Mouse (Mus musculus): ENCODE results near the gene Zfr.

DNA sequence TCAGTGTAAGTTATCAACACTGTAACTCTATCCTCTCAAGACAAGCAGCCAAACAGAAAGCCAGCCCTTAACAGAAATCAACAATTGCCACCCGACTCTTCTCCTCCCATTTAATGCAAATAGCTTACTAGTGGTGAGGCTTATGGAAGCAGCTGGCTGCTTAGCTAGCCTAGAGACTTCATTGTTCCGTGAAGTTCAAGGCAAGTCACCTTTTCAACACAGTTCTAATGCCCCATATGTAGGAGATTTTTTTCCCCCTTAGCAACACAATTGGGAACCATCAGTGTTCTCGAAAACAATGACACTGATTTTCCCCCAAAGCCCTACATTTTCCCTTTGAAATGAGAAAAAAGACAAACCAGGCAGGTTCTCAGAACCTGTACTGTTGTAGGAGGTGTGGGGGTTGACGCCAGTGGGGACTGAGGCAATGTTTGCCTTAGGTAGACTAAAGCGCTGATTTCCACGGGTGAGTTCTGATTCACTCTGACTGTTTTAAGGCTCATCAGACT is 1.9 kb upstream of the Zfr start:
- TF ChIP-seq POLR2A (IDR thresholded peaks at IDR 0.05; ENCODE audit: borderline replicate concordance, extremely low read depth, low read depth, low read length): no peak
- no peak for TF ChIP-seq CTCF (IDR thresholded peaks at IDR 0.05; ENCODE audit: insufficient read depth, low read length)
